Mouse (Mus musculus): ENCODE results near the gene Fuz.

The Fuz gene

DNA sequence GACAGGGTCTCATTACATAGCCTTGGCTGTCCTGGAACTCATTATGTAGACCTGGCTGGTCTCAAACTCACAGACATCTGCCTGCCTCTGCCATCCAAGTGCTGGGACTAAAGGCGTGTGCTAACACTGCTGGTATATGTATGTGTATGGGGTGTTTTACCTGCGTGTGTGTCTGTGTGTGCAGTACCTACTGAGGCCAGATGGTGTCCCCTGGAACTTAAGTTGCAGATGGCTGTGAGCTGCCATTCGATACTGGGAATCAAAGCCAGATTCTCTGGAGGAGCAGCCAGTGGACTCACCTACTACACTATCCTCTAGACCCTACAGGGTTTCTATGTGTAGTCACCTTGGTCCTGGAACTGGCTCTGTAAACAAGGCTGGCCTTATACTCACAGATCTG, 29.6 kb downstream of the Fuz start:
- in situ Hi-C loops (cut with MboI; ENCODE audit: low sequenced_read_pairs) = no loop called here

DNA sequence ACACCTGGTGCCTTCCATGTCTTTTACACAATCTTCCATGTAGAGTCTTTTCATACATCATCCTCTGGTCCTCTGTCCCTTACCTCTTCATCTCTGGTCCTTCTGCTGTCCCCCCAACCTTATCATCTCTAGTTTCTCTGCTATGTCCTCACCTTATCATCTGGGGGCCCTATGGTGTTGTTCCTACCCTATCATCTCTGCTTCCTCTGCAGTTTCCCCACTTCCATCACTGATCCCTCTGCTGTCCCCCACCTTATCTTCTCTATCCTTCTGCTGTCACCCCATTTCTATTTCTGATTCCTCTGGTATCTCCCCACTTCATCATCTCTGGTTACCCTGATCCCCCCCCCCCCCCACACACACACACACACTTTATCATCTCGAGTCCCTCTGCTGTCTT, 32.7 kb downstream of the Fuz start:
- in situ Hi-C loops (cut with MboI; ENCODE audit: low sequenced_read_pairs) = no loop called here

DNA sequence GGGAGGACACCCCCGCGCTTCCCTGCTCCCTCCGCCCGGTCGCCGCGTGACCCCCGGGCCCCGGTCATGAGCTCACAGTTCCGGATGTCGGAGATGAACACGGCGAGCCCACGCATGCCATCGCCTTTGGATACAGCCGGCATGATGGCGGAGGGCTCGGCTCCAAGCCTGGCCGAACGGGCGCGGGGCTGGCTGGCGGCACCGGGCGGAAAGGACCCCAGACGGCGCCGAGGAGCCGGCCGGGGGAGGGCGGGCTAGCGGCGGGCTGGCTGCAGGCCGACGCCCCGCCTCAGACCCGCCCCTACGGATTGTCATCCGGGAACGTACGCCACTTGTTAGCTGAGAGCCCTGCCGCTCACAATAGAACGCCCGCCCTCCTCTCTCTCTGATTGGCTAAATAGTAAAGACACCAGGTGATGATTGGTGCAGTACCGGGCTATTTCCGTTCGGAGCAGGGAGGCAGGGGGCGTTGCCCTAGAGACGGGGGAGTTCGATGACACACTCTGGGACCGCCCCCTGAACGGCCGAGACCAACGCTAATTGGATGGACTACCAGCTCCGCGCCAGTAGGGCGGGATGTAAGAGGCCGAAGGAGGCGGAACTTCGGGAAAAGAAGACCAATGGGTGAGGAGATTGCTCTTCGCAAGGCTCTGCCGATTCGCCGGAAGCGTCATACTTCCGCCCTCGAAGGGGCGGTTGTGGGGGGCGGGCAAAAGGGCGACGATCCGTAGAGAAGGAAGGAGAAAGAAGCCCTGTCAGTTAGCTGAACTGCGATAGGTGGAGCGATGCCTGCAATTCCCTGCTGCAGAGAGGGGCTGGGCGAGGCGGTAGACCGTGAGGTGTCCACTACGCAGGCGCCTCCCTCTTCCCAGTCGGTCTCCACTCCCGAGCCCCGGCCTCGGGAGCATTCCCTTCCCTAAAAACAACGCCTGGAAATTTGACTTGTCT, 33.6 kb downstream of the Fuz start, which contains the start of gene Ap2a1:
Gene Ap2a1, minus strand, starts transcription at position 293 of the 948 bp plus-strand sequence.
- in situ Hi-C loops (cut with MboI; ENCODE audit: low sequenced_read_pairs) = no loop called here

DNA sequence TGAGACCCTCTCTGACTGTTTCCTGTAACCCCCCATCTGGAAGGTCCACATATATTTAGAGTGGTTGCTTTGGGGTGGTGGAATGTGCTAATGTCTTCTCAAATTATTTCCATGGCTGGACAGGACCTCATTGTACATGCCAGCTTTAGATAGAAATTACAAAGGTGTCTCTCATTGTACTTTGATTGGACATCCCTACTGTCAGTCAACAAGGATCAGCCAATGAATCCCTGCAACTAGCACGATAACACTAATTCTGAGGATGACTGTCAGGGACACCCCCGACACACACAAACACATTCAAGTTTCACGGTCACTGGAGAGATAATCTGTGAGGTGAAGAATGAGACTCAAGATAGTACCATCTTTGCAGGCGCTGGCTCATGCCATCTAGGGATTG, 42.8 kb downstream of the Fuz start:
- in situ Hi-C loops (cut with MboI; ENCODE audit: low sequenced_read_pairs) = no loop called here

DNA sequence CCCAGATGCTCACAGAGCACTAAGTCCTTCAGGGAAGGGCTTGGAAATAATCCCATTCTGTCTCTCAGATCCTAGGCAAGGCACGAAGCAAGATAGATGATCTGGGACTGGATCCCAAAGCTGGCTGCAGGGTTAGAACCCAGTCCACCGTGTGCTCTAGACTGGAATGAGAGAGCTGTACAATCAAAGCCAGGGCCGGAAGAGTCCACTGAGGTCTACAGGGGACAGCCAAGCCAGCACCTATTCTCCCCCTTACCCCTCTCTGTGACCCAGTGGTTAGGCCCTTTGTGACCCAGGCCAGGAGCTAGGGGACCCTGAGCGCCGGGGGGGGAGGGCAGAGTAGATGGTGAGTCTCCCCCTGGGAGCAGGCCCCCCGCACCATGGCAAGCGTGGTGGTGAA, 47.0 kb downstream of the Fuz start, which contains the start of gene Tsks:
Gene Tsks, plus strand, starts transcription at position 301 of the 400 bp plus-strand sequence.
- in situ Hi-C loops (cut with MboI; ENCODE audit: low sequenced_read_pairs) = no loop called here

DNA sequence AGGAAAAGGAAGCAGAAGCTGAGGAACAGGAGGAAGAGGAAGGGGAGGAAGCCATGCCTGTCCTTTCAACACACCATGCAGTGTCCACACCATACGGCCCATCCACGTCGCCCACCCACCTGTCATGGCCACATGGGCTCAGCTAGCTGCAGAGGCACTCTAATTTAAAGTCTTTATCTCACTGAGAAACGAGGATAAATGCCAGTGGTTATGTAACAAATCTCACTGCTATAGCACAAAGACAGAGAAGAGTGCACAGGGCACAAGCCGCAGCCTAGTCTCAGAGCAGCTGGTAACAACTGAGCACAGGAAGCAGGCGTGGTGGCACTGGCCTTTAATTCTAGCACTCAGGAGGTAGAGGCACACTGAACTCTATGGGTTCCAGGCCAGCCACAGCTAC, 54.0 kb downstream of the Fuz start:
- in situ Hi-C loops (cut with MboI; ENCODE audit: low sequenced_read_pairs) = no loop called here

DNA sequence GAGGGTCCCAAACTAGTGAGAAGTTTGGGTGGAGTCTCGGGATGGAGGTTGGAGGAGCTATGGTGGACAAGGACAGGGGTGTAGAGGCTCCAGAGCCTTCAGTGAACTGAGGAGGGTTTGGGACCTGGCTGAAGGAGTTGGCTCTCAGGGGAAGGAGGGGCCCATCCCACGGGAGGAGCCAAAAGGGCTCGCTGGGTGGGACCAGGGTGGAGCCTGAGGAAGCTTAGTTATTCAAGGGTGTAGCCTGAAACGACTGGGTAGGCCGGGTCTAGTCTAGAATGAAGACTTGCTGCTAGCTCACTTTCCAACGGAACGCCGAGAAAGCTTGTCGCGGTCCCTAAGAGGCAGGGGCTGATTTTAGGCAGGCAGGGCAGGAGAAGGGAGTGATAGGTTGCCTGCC, 56.1 kb downstream of the Fuz start:
- in situ Hi-C loops (cut with MboI; ENCODE audit: low sequenced_read_pairs) = no loop called here
